Mouse (Mus musculus): ENCODE data around the gene Pcyt1a. TPM values are rescaled to one million over a fixed set of nuclear protein-coding genes. Genes with fewer than 3 reads are reported as not detected.

The Pcyt1a gene
- polyA plus RNA-seq, 1 experiment from 2014 or later: 48.0 TPM

DNA sequence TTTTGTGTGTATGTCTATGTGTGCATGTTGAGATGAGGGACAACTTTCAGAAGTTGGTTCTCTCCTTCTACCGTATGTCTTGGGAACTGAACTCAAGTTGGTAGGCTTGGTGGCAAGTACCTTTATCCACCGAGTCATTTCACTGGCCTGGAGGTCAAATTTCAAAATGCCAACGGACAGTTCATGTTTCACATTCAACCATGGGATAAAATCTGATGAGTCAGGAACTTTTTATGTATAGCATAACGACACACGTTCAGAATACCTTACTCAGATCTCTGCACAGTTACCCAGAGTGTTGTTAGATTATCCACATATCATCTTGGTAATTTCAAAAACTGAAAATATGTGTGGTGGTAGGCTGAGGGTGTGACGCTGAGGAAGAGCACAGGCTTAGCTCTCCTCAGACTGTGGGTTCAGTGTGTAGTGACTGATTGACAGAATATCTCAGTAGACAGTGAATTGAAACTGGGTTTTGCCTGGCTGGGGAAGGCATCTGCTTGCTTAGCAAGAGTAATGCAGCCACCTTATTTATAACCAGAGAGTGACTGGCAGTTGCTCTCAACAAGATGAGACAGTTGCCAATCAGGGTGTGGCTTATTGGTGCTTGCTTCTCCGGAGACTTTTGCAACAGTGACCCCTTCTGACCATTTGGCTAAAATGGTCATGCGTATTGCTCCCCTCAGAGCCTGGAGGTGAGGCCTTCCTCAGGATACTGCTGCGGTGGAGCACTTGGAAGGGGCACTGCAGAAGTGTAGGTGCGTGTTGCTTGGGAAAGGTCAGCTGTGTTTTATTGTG is 27.1 kb downstream of the Pcyt1a start:
- H3K9me3 ChIP-seq: no peaks in the 10 kb centered on the region
- no peaks in the 10 kb centered on the region for H3K27me3 ChIP-seq
- H3K4me1 ChIP-seq (replicated peaks): no peaks in the 10 kb centered on the region
- no peak overlapping the region for H3K4me3 ChIP-seq (replicated peaks)
- H3K9ac ChIP-seq (replicated peaks): no peak overlapping the region
- no peak for ATAC-seq
- H3K27ac ChIP-seq: no peak overlapping the region
- no peak overlapping the region for H3K4me2 ChIP-seq (replicated peaks)
- 72% methylated on average over 10 of the region's 10 CpGs for WGBS
- H3K36me3 ChIP-seq: peaks cover 49% of the 10 kb centered on the region

DNA sequence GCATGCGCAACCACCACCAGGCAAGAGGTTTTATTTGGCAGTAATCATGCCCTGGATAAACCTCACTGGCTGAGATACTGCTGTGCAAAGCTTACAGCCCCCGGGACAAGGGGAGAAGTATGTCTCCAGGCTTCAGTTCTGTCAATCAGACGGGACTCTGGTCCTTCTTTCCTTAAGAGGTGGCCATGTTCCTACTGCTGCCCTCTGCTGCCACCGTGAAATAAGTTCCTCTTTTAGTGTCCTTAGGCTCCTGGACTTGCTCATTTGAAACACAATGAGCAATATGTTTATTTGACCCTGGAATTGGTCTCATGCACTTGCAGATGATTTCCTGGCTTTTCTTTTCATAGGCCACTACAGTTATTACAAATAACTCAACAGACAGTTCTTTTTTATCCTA is 29.8 kb downstream of the Pcyt1a start:
- no peak overlapping the region for H3K4me3 ChIP-seq (replicated peaks)
- no peak overlapping the region for H3K9ac ChIP-seq (replicated peaks)
- no peak for ATAC-seq
- no peaks in the 10 kb centered on the region for H3K4me1 ChIP-seq (replicated peaks)
- no peaks in the 10 kb centered on the region for H3K9me3 ChIP-seq
- H3K36me3 ChIP-seq: peaks cover 54% of the 10 kb centered on the region
- no peaks in the 10 kb centered on the region for H3K27me3 ChIP-seq
- 54% methylated on average over 4 of the region's 4 CpGs for WGBS
- H3K4me2 ChIP-seq (replicated peaks): no peak overlapping the region
- no peak overlapping the region for H3K27ac ChIP-seq

DNA sequence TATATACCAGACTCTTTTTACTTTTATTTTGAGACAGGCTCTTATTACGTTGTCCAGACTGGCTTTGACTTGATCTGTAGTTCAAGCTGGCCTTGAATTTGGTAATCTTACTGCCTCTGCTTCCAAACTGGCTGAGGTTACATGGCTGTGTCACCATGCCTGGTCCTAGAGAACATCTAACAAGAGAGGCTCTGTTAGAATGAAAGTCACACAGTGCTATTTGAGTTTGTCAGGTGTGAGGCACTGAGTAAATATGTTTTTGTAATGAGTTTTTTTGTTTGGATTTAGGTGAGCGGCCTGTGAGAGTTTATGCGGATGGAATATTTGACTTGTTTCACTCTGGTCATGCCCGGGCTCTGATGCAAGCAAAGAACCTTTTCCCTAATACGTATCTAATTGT is 31.0 kb downstream of the Pcyt1a start:
- no peak overlapping the region for H3K4me3 ChIP-seq (replicated peaks)
- no peak overlapping the region for H3K9ac ChIP-seq (replicated peaks)
- H3K27ac ChIP-seq: no peak overlapping the region
- H3K27me3 ChIP-seq: no peaks in the 10 kb centered on the region
- H3K36me3 ChIP-seq: peaks cover 51% of the 10 kb centered on the region
- WGBS: 96% methylated on average over 5 of the region's 5 CpGs
- no peaks in the 10 kb centered on the region for H3K9me3 ChIP-seq
- H3K4me2 ChIP-seq (replicated peaks): no peak overlapping the region
- H3K4me1 ChIP-seq (replicated peaks): no peaks in the 10 kb centered on the region
- ATAC-seq: no peak

DNA sequence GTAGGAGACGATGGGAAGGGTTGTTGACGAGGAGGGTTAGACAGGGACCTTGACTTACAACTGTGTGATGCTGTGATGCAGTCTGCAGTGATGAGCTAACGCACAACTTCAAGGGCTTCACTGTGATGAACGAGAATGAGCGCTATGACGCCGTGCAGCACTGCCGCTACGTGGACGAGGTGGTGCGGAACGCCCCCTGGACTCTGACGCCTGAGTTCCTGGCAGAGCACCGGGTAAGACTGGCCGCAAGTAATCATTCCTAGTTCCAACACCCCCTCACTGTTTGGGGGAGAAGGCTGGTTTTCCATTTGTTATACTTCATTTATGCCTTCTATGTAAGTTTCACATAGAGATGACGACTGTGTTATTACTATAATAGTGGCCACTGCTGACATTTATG is 32.2 kb downstream of the Pcyt1a start:
- Histone ChIP-seq H3K4me2 (replicated peaks) (no peak overlapping the region), H3K27ac (no peak overlapping the region), H3K4me3 (replicated peaks) (no peak overlapping the region), H3K27me3 (no peaks in the 10 kb centered on the region), H3K9ac (replicated peaks) (no peak overlapping the region), H3K4me1 (replicated peaks) (no peaks in the 10 kb centered on the region), H3K9me3 (no peaks in the 10 kb centered on the region), H3K36me3 (peaks cover 52% of the 10 kb centered on the region)
- no peak for ATAC-seq
- 96% methylated on average over 16 of the region's 16 CpGs for WGBS

DNA sequence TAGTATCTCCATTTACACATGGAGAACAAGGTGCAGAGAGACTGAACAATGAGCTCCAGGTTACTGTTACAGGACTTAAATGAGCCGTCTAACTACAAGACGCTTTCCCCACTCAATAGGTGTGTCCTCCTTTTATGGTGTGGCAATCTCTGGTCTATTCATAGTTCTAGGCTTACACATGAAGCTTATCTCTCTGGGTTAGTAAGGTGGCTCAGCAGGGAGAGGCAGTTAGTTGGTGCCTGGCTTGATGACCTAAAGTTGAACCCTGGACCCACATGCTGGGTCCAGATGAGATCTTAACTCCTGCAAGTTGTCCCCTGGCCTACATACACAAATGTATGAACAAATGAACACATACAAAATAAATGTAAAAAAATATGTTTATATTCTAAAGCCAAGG is 32.7 kb downstream of the Pcyt1a start:
- H3K4me2 ChIP-seq (replicated peaks): no peak overlapping the region
- no peaks in the 10 kb centered on the region for H3K9me3 ChIP-seq
- no peak overlapping the region for H3K4me3 ChIP-seq (replicated peaks)
- no peaks in the 10 kb centered on the region for H3K4me1 ChIP-seq (replicated peaks)
- no peak overlapping the region for H3K27ac ChIP-seq
- H3K9ac ChIP-seq (replicated peaks): no peak overlapping the region
- WGBS: 92% methylated on average over 2 of the region's 2 CpGs
- peaks cover 56% of the 10 kb centered on the region for H3K36me3 ChIP-seq
- no peaks in the 10 kb centered on the region for H3K27me3 ChIP-seq
- ATAC-seq: no peak

DNA sequence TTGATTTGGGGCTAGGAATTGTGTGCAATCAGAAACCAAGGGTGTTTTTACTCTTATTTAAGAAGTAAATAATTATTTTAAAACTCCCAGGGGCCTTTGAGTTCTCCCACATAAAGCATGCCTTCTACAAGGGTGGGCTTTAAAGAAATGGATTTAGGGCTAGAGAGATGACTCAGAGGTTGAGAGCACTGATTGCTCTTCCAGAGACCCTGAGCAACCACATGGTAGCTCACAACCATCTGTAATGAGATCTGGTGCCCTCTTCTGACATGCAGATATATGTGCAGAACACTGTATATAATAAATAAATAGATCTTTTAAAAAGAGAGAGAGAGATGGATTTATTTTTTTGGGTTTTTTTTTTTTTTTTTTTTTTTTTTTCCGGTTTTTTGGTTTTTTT is 34.2 kb downstream of the Pcyt1a start:
- 0% methylated on average over 1 of the region's 1 CpGs for WGBS
- no peaks in the 10 kb centered on the region for H3K4me1 ChIP-seq (replicated peaks)
- ATAC-seq: no peak
- H3K9ac ChIP-seq (replicated peaks): no peak overlapping the region
- H3K36me3 ChIP-seq: peaks cover 64% of the 10 kb centered on the region
- H3K27ac ChIP-seq: no peak overlapping the region
- H3K27me3 ChIP-seq: no peaks in the 10 kb centered on the region
- H3K4me3 ChIP-seq (replicated peaks): no peak overlapping the region
- no peak overlapping the region for H3K4me2 ChIP-seq (replicated peaks)
- H3K9me3 ChIP-seq: no peaks in the 10 kb centered on the region

DNA sequence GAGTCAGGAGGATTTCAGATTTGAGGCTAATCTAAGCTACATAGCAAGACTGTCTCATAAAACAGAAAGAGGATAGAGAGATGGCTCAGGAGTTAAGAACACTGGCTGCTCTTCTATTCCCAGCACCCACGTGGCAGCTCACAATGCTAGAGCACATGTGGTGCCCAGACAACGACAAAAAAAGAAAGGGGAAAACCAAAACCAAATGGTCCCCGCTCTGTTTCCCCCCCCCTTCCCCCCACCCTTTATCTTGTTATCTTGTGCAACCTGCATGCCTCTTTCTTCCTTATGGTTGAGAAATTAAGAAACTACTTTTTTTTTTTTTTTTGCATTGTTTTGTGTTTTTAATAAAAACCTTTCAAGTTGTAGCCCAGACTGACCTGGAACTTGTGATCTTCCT is 37.8 kb downstream of the Pcyt1a start:
- 86% methylated on average over 3 of the region's 3 CpGs for WGBS
- peaks cover 81% of the 10 kb centered on the region for H3K36me3 ChIP-seq
- no peak overlapping the region for H3K4me3 ChIP-seq (replicated peaks)
- H3K4me2 ChIP-seq (replicated peaks): no peak overlapping the region
- no peaks in the 10 kb centered on the region for H3K27me3 ChIP-seq
- H3K4me1 ChIP-seq (replicated peaks): no peaks in the 10 kb centered on the region
- H3K9me3 ChIP-seq: no peaks in the 10 kb centered on the region
- H3K9ac ChIP-seq (replicated peaks): no peak overlapping the region
- no peak for ATAC-seq
- H3K27ac ChIP-seq: no peak overlapping the region

DNA sequence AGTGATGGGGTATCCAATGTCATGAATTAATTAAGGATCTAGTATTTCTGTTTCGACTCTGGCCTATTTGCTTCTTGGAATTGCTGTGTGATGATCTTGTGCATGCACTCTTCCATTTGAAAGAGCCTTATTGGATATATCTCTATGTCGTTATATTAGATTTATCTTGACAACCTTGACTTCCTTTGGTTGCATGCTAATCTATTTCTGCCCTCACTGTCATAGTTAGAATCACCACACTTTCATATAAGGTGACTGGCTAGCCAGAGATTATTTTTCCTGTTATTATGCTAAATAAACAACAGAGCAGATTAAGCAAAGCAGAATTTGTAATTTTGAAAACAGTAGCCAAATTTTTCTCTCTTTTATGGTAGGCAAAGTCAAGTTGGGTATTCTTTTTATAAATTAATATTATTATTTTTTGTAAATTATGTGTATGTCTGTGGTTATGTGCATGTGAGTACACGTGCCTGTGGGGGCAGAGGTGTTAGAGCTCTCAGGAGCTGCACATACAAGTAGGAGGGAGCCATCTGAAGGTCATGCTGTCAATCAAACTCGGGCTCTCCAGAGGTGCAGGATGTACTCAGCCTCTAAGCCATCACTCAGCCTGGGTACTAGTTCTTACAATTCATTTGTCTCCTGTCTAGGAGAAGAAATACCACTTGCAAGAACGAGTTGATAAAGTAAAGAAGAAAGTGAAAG is 38.8 kb downstream of the Pcyt1a start:
- no peaks in the 10 kb centered on the region for H3K27me3 ChIP-seq
- no peak overlapping the region for H3K4me2 ChIP-seq (replicated peaks)
- WGBS: 81% methylated on average over 5 of the region's 5 CpGs
- no peak overlapping the region for H3K4me3 ChIP-seq (replicated peaks)
- peaks cover 76% of the 10 kb centered on the region for H3K36me3 ChIP-seq
- H3K9ac ChIP-seq (replicated peaks): no peak overlapping the region
- no peaks in the 10 kb centered on the region for H3K9me3 ChIP-seq
- H3K27ac ChIP-seq: no peak overlapping the region
- no peak for ATAC-seq
- H3K4me1 ChIP-seq (replicated peaks): no peaks in the 10 kb centered on the region

DNA sequence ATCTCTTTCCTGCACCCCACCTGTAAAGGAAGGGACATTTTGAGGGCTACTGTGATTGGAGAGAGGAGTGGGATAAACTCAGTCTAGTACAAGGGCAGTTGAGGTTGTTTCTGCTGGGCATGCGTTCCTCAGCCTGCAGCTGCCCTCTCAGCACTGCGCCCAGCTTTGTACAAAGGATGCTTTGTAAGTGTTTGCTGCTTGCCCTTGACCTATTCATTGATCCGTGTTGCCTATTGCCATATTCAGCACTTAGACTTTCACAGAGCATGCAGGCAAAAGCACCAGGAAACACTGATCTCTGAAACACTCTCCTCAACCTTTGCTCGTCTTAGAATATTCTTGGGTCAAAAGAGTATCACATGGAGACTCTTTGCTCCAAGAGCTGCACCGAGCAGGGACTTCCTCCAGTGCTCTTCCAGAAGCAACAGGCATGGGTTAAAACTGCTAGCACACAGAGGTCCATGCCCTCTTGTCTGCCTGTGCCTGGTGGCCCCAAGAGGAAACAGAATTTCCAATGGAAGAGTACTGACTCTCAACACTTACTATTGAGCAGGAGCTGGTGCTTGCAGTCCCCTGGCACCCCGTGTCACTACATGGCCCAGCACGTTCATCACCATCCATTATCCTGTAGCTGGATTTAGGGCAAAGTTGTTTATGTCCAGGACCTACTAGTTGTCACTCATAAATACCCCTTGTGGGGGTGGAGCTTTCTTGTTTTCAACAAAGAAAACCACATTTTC is 41.7 kb downstream of the Pcyt1a start:
- H3K36me3 ChIP-seq: peaks cover 61% of the 10 kb centered on the region
- WGBS: 78% methylated on average over 7 of the region's 7 CpGs
- no peak for ATAC-seq

DNA sequence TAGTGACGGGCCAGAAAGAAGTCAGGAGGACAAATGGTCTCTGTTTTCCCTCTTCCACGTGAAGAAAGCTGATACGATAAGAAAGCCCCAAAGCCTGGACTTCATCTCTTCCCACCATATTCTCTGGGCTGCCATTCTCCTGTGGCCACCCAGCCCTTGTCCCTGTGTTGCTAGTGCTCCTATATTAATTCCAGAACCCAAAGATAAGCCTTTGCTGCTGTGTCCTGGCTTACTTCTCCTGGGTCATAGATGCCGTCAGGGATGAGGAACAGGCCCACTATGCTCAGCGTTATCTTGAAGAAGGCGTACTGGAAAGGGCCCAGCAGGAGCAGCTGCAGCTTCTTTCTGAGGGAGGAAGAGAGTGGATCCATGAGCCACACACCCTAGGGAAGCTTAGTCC is 46.6 kb downstream of the Pcyt1a start:
- Histone ChIP-seq H3K9me3 (no peaks in the 10 kb centered on the region), H3K36me3 (peaks cover 18% of the 10 kb centered on the region), H3K9ac (replicated peaks) (no peak overlapping the region), H3K27ac (no peak overlapping the region), H3K4me2 (replicated peaks) (no peak overlapping the region), H3K27me3 (no peaks in the 10 kb centered on the region), H3K4me1 (replicated peaks) (no peaks in the 10 kb centered on the region), H3K4me3 (replicated peaks) (no peak overlapping the region)
- no peak for ATAC-seq
- WGBS: 89% methylated on average over 6 of the region's 6 CpGs

More for the DNA sequence above, 41.7 kb downstream of the Pcyt1a start:
- no peak overlapping the region for H3K27ac ChIP-seq
- H3K9ac ChIP-seq (replicated peaks): no peak overlapping the region
- no peak overlapping the region for H3K4me2 ChIP-seq (replicated peaks)
- H3K4me1 ChIP-seq (replicated peaks): no peaks in the 10 kb centered on the region
- no peaks in the 10 kb centered on the region for H3K9me3 ChIP-seq
- H3K4me3 ChIP-seq (replicated peaks): no peak overlapping the region
- no peaks in the 10 kb centered on the region for H3K27me3 ChIP-seq

DNA sequence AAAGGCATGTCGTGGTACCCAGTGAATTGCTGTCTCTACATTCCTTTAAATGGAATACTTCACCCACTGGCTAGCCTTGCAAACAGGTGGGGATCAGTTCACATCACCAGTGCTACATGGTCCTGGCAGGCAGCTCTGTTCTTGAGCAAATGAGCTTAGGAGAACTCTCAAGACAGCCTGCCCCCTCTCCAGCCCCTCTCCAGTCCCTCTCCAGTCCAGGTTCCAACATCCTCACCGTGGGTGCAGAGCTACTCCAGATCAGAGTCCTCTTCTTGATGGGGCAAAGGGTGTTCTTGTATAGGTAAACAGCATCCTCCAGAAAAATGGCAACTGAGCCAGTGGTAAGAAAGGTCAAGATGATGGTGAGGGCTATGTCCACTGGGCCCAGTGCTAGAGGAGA is 48.7 kb downstream of the Pcyt1a start:
- no peaks in the 10 kb centered on the region for H3K4me1 ChIP-seq (replicated peaks)
- no peak overlapping the region for H3K9ac ChIP-seq (replicated peaks)
- no peak overlapping the region for H3K4me3 ChIP-seq (replicated peaks)
- no peaks in the 10 kb centered on the region for H3K27me3 ChIP-seq
- WGBS: 83% methylated on average over 2 of the region's 2 CpGs
- no peak for ATAC-seq
- no peak overlapping the region for H3K4me2 ChIP-seq (replicated peaks)
- H3K9me3 ChIP-seq: no peaks in the 10 kb centered on the region
- peaks cover 3% of the 10 kb centered on the region; the same call in 1 of the 2 replicates for H3K36me3 ChIP-seq
- no peak overlapping the region for H3K27ac ChIP-seq

DNA sequence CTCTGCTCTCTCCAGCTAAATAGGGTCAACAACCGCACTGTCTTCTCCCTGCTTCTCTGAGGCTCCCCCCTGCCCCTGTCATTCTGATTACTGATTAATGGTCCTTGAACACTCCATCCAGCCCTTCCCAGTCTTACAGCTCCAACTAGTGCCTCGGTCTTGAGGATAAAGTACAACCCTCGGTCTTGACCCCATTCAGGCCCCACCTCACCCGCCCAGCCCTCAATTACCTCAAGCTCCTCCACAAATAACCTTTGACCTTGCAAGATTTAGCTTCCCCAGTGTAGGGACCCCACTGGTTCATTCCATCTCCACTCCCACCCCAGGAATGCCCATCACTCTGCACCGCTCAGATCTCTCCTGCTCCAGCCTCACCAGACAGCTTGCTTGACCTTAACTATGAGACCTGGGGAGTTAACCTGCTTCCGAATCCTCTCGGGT is 53.7 kb downstream of the Pcyt1a start:
- H3K4me3 ChIP-seq (replicated peaks): no peak overlapping the region
- H3K4me1 ChIP-seq (replicated peaks): no peaks in the 10 kb centered on the region
- H3K27ac ChIP-seq: no peak overlapping the region
- H3K27me3 ChIP-seq: no peaks in the 10 kb centered on the region
- WGBS: 52% methylated on average over 7 of the region's 7 CpGs
- no peaks in the 10 kb centered on the region for H3K36me3 ChIP-seq
- ATAC-seq: no peak
- no peak overlapping the region for H3K9ac ChIP-seq (replicated peaks)
- H3K4me2 ChIP-seq (replicated peaks): no peak overlapping the region
- H3K9me3 ChIP-seq: no peaks in the 10 kb centered on the region
